Mouse (Mus musculus): ENCODE data around the gene Nufip1.

Gene Nufip1

DNA sequence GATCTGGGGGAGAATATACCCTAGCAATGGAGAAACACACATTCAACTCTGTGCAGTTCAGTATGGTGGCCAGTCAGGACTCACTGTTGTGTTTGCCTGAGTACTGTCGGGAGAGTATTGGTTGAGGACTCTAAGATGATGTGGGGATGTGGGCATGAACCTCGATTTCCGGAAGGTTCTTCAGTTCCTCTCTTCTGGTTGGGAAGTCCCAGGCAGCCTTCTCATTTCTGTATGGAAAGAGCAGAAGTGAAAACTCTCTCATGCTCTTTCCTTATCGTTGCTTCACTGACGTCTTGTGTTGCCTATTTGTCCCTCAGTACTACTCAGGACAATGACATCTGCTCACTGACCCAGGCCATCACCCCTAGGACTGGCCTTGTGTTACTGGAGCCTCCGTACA lies 68.7 kb downstream of the Nufip1 start:
- DNase-seq (ENCODE audit: low read depth, low spot score), result no peak

DNA sequence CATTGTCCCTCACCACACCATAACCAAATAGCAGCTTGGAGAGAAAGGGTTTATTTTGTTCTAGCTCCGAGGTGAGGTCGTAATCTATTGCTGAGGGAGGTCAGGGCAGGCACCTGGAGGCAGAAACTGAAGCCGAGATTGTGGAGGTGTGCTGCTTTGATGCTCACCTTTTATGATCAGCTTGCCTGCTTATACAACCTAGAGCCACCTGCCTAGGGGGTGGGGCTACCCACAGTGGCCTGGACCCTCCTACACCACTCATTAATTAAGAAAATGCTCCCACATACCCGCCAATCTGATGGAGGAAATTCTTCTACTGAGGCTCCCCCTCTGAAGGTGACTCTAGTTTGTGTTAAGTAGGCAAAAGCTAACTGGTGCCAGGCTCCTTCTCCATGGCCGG lies 74.7 kb downstream of the Nufip1 start:
- DNase-seq (ENCODE audit: low read depth, low spot score), result no peak

GRCm38 (mm10) chr14:76186299-76186698 lies 75.6 kb downstream of the Nufip1 start:
- no peak for DNase-seq (ENCODE audit: low read depth, low spot score)
